Mouse (Mus musculus): ENCODE results near the gene Spp1.
"Not testable (repeated sequence)": the region's sequence is repeated elsewhere in the genome, so short reads cannot be mapped to it uniquely, and the experiment has no call there.

The Spp1 gene

DNA sequence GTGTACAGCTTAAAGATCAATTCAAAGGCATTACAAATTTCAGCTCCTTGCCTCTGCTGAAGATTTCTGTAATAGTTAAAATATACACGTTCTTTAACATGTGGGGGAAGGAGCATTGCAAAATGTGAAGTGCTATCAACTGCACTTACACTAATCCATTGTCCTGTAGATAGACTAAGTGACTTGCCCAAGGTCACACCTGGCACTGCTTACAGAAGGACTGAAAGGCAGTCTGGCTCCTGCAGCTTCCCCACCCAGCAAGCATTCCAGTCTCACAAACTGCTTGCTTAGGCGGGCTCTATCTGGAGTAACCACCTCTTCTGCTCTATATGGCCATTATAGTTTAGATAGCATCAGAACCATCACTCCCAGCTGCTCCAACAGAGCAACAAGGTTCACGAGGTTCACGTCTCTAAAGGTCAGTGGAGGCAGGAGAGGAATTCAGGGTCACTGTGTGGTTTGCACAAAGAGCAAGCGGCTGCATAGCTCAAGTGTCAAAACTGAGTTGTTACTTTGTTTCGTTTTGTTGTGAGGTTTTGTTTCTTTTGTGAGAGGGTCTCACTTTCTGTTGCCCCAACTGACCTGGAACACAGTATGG lies 851 bp upstream of the Spp1 start:
- DNase-seq (ENCODE audit: low read depth), result no peak

DNA sequence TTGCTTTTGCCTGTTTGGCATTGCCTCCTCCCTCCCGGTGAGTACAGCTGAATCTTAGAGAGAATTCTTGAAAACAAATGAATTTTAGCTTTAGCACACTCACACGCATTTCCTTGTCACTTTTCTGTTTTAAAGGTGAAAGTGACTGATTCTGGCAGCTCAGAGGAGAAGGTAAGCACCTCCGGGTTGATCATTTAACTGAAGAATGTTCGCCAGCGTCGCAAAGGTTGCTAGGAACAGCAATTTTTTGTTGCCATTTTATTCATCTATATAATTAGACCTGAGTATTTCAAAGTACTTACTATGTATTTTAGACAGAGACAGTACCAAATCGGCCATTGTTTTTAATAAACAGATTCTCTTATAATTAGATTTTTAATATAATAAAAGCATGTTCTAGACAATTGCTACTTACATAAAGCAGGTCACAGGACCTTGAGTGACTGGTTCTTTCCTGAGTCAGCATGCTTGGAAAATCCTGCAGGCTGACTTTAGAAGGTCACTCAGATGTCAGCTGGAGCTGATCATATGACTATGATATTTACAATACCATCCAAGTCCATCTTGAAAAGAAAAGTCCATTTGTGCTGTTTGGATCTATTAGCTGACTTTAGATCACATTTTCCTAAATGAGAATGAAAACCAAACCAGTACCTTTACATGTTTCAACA lies 1.6 kb downstream of the Spp1 start:
- DNase-seq (ENCODE audit: low read depth), result no peak

DNA sequence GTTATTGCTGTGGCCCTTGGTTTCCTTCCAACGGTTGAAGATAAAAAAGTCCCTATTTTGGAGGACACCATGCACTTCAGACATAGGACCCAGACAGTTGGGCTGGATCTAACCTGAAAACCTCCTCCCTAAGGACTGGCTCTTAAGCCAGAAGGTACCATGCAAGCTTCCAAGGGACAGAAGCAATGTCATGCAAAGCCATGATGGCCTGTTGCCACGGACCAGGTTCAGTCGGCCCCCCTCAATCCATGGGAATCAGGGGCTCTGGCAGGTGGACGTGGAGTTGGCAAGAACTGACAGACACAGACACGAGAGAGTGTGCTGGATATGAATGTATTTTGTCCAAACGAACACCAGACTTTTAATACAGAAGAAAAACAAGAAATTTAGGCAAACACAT lies 7.5 kb downstream of the Spp1 start:
- no peak for DNase-seq (ENCODE audit: low read depth)

DNA sequence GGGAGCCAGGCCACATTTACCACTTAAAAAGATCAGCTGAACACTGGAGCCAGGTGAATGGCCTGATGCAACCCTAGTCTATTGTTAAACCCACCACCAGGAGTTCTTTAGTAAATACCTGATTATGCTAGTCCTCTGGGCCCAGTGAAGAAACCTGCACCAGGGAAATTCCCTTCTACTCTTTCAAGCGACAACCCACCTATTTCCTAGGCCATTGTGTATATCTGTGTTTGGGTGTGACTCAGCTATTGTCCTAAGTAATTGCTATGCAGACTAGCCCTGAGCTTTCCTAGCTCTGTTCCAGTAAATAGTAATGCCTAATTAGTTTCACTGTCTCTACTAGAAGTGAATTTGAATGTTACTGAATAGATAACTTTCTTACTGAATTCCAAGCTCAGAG lies 7.9 kb downstream of the Spp1 start:
- no peak for DNase-seq (ENCODE audit: low read depth)

DNA sequence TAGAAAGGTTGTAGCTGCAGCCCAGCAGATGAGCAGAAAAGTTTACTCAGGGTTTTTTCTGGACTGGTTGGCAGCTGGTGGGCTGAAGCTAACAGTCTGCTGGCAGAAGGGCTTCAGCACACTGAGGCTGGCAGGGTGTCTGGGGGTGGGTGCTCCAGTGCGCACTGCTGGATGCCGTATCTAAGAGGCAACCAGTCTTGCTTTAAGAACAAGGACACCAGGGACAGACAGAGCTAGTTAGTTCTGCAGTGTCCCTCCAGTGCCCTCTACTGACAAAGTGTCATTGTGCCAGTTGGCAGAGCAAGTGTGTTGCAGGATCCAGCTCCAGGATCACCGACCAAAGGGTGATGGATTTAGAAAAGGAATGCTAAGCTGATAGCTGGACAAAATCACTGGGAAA lies 11.2 kb downstream of the Spp1 start:
- no peak for DNase-seq (ENCODE audit: low read depth)

DNA sequence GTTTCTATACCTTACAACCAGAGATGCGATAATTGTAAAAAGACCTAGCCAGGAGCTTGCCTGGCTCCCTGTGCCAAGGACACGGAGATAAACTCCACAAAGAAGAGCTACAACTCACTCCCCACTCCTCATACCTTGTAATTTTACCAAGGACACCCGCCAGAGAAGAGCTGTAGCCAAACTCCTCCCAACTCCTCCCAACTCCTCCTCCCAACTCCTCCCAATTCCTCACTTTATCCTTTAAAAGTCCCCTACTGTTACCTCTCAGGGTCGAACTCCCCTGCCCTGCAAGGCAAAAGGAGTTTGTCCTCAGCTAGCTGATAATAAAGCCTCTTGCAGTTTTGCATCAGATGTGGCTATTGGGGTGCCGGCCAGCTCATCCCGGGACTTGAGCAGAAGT lies 13.4 kb downstream of the Spp1 start:
- not testable (repeated sequence) for DNase-seq (ENCODE audit: low read depth)

DNA sequence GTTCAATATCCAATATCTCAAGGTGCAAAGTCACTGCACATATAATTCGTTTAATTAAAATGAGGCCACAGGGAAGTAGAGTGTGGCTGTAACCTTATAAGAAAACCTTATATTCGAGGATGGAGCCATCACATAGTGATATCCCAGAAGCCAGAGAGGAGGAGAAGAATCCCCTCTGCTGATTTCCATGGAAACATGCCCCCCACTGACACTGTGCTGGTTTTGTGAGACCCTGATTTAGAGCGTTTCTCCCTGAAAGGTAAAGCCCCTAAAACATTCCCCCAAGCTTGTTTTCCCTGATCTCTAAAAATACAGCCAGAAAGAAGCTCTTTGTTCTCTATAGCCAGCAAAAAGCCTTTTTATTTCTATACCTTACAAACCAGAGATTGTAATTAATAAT lies 14.6 kb downstream of the Spp1 start:
- no peak for DNase-seq (ENCODE audit: low read depth)

DNA sequence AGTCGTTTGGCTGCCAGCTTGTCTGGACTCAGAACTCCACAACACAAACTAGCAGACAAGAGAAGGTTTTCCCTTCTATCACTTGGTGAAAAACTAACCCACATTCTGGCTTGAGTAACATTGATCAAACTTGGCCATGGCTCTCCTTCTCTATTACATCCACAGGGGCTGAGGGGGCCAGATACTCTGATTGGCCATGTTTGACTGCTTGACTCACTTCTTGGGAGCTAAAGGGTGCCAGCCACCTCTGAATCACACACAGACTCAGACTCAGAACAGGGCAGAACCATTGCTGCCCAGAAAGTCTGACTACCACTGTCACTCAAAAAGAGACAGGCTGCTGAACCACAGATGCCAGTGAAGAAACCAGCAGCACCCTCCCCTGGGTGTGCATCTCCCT lies 18.2 kb downstream of the Spp1 start:
- DNase-seq (ENCODE audit: low read depth), result no peak

DNA sequence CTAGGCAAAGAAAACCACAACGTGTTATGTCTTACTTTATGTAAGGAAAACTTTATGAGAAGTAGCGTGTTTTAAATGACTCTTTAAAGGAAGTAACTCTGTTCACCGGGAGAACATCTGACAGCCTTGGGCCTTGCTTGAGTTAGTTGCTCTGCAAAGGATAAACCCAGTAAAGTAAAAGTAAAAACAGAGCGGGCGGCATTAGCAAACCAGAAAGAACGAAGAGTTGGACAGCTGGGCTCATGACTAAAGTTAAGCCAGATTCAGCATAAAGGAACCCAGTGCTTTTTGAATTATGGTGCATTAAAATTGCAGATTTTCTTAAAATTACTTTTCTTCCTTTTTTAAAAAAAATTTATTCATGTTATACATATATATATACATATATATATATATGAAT lies 19.6 kb downstream of the Spp1 start:
- no peak for DNase-seq (ENCODE audit: low read depth)

DNA sequence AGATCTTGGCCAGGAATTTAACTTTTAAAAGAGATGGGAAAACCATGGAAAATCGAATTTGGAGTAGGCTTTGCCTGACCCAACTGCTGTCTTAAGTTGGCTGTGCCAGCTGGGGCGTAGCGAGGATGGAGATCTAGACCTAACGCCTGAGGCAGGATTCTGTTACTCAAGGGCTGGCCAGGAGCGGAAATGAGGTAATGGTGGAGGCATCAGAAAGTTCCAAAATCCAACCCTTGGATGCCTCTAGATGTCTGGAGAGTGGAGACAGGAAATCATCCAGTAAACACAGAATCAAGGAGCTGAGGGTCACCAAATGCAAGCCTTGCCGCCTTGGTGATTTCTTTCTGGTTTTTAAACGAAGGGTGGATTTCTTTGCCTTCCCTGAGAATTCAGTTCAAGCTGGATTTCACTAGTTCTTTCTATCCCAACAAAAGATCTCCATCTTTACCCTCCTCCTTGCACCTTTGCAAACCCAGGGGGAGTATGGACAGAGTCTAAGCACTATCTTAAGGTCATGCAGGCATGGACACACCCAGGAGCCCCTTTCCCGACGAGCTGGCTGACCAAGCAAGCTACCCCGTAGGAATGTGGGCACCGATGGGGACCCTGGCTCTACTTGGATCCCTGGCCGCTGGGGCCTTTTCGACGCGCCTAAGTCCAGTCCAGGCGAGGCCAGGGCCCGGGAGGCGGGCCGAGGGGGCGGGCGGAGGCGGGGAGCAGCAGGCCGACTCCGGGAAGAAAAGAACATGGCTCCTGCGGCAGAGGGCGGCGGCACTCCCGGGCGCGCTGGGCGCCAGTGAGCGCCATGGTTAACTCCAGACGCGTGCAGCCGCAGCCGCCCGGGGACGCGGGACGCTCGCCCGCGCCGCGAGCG lies 24.2 kb downstream of the Spp1 start, which contains the start of gene Pkd2:
Pkd2 (plus strand) TSS at position 619 of the 874 bp plus-strand sequence.
- no peak for DNase-seq (ENCODE audit: low read depth)

DNA sequence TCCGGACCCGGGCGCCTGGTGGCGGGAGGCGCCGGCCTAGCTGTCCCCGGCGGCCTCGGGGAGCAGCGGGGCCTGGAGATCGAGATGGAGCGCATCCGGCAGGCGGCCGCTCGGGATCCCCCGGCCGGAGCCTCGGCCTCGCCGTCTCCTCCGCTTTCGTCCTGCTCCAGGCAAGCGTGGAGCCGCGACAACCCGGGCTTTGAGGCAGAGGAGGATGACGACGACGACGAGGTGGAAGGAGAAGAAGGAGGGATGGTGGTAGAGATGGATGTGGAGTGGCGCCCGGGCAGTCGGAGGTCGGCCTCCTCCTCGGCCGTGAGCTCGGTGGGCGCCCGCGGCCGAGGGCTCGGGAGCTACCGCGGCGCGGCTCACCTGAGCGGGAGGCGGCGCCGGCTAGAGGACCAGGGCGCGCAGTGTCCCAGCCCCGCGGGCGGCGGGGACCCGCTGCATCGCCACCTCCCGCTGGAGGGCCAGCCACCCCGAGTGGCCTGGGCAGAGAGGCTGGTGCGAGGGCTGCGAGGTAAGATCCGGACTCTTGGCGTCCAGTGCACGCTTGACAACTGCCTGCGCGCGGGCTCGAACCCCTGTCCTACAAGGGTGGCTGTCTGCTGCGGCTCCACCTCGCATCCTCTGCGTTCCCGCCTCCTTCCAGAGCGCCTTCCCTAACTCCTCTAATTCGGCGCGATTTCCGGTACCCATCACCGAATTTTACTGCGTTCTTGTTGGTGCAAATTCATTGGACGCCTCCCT lies 25.0 kb downstream of the Spp1 start:
- DNase-seq (ENCODE audit: low read depth), result no peak

DNA sequence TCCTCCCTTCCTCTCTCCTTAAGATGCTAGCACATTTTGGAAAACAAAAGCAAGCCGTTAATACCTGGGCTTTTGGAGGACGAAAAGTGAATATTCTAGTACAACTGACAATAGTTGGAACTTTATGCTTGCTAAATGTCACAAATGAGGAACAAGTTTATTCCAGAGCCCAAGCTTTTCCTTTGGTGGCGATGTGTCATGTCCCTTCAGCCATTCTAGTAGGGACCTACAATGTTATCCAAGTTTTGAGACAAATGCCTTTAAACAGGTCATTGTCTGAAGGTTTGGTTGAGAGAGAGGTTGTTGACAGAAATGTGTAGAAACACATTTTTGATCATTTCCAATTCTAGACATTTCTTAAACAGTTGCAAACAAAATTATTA lies 25.5 kb downstream of the Spp1 start:
- no peak for DNase-seq (ENCODE audit: low read depth)

DNA sequence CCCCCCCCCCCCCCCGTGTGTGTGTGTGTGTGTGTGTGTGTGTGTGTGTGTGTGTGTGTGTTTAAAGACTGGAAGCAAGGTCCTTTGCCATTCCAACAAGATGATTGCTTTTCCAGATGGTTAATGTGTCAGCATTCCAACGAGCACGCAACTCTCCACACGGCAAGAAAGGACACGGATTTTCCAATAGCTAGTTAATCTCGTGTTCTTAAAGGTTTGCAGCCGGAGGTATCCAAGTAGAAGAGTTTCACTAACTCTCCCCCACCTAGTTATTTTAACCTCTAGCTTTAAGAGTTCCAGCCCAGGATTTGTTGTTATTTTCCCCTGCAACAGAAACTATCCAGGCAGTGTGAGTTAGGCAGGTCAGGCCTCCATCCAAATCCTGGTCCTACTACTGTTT lies 25.9 kb downstream of the Spp1 start:
- no peak for DNase-seq (ENCODE audit: low read depth)

DNA sequence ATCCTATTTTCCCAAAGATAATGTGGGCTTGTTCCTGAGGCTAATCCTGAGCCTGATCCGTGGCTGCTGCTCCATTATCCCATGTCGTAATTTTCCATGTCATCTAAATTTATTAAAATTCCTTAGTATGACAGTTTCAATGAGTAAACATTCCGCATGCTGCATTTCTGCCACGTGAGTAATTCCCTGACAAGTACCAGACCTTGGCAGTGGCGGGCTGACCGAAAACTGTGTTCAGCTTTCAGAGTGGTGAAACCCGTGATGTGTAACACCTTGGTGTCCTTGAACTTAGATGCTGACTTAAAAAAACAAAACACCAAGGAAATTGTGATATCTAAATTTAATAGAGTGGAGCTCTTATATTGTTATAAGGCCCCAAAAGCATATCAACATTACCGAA lies 30.4 kb downstream of the Spp1 start:
- no peak for DNase-seq (ENCODE audit: low read depth)

DNA sequence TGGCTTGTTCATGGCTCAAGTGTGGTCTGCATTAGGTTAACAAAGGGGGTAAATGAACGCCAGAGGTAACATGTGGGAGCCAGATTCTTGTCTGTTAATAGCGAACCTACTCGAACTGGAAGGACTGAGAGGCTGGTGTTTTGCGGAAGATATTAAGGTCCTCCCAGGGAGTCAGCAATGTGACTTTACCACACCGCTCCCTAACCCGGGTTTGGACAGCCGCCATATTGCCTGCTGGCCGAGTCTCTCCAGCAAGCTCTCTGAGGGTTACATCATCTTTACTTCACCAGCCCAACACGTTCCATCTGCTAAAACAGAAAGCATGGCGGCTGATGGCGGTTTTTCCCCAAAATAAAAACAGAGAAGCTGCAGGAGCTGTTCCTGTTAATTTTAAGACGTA lies 30.8 kb downstream of the Spp1 start:
- DNase-seq (ENCODE audit: low read depth), result no peak

DNA sequence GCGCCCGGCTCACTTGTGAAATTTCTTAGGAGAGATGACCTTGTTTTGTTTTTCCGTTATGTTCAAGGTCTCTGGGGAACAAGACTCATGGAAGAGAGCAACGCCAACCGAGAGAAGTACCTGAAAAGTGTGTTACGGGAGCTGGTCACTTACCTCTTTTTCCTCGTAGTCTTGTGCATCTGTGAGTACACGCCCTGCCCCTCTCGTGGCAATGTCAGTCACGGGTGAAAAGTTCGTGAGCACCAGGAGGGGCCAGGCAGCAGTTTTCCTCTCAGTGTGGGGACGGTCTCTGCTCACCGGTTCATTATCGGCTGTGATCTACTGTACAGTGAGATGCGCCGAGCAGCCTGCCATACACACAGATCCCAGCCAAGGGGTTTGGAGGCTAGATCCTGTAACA lies 31.9 kb downstream of the Spp1 start:
- no peak for DNase-seq (ENCODE audit: low read depth)

DNA sequence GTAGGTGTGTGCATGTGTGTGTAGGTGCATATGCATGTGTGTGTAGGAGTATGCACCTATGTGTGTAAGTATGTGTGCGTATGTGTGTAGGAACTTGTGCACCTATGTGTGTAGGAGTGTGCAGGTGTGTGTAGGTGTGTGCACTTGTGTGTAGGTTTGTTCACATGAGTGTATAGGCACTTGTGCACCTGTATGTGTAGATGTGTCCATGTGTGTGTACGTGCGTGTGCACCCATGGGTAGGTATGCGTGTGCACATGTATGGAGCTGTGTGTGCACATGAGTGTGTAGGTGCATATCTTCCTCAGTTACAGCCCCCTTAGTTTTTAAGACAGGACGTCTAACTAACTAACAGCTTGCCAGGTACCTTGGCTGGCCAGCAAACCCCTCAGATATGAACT lies 33.7 kb downstream of the Spp1 start:
- no peak for DNase-seq (ENCODE audit: low read depth)

DNA sequence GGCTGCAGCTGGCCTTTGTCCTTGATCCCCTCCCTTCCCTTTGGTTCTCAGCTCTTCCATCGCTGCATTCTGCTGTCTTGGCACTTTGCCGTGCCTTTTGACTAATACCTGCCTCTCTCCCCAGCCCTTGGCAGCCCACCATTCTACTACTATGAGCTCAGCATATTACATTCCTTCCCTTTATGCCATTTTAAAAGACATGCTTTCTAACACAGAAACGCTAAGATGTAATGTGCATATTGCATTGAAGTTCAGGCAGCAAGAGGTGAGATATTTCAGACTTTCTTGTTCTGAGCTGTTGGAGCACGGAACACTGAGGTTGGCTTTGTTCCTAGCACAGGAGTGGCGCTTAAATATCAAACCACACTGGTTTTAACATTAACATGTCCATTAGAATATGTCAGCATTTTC lies 36.1 kb downstream of the Spp1 start:
- no peak for DNase-seq (ENCODE audit: low read depth)

DNA sequence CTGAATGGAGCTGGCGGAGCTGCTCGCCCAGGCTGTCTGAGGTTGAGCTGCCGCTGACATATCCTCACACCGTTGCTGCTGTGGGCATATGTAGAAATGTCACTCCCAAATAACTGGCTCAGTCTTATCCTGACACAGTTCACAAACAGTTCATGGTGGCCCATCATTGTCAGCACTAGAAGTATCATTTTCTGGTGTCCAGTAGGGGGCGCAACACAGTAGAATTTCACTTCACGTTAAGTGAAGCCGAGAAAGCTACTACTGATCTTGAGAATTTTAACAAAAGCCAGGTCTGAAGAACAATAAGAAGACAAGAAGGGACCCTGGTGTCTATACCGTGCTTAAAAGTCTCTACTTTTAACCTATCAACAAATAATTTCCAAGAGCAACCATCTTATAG lies 37.5 kb downstream of the Spp1 start:
- no peak for DNase-seq (ENCODE audit: low read depth)

DNA sequence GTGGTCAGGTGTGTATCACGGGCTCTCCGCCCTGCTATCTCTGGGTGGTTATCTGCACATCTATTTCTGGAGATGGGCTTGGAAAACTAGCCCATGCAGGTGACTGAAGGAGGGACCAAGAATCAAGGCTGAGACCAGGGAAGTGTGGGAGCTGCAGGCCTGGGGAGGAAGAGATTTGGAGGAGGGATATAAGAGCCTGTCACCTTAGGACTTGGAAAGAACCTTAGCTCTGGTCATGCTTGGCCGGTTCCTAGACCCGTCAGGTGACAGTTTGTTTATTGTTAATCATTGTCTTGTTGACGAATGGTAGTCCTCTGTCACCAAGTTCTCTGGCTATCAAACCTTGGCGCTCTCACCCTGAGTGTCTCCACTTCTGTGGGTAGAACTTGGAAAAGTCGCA lies 45.4 kb downstream of the Spp1 start:
- no peak for DNase-seq (ENCODE audit: low read depth)

DNA sequence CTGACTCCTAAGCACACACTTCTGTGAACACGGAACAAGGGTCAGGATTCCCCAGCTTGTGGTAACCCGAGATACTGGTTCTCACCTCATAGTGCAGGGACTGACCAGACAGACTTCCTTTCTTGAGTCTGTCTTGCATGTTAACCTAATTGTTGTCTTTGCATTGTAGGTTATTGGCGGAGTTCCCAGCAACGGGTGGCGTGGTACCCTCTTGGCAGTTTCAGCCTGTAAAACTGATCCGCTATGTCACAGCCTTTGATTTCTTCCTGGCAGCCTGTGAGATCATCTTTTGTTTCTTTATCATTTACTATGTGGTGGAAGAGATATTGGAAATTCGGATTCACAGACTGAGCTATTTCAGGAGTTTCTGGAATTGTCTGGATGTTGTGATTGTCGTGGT lies 47.9 kb downstream of the Spp1 start:
- no peak for DNase-seq (ENCODE audit: low read depth)
